Mouse (Mus musculus) T-helper 2 cell (primary cell): ENCODE data around the gene Scgb1b29.

ENCODE experiments used
- in situ Hi-C: fragments of 300-600 bp; cut with MboI, MseI; formaldehyde crosslinking; loops from one replicate; pipeline ENCODE4 v1.15.1; 2025; ENCODE audit warnings: high pct_unique_total_duplicates

The Scgb1b29 gene

DNA sequence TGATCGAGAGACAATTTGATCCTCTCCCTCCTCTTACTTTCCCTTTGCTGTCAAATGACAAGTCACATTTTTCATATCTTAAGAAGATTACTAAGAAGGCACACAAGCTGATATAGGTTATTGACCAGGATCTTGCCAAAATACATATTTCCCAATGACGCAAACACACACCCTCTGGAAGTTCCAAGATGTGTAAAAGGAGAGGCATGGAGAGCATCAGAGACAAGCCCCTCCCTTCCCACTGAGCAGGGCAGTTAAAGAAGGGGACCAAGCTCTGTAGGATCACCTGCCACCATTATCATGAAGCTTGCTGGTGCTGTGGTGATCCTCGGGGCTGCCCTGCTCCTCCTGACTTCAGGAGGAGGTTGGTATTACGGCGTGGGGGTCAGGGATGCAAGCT is at the start of gene Scgb1b29:
Scgb1b29 (plus strand) TSS at position 301 of the 400 bp plus-strand sequence.
- in situ Hi-C loops = loop anchor here (5.0 kb wide), 1 partner anchor 729 kb away; the partner anchor contains the start of gene Scgb1b7

GRCm38 (mm10) chr7:32428636-32429035 is 12.7 kb upstream of the Scgb1b29 start:
- in situ Hi-C loops = loop anchor here (5.0 kb wide), 1 partner anchor 736 kb away; no protein-coding TSS in a partner anchor
